Mouse (Mus musculus): ENCODE data around the gene Tex101.
"Not testable (repeated sequence)": the region's sequence is repeated elsewhere in the genome, so short reads cannot be mapped to it uniquely, and the experiment has no call there.

Tex101 gene

DNA sequence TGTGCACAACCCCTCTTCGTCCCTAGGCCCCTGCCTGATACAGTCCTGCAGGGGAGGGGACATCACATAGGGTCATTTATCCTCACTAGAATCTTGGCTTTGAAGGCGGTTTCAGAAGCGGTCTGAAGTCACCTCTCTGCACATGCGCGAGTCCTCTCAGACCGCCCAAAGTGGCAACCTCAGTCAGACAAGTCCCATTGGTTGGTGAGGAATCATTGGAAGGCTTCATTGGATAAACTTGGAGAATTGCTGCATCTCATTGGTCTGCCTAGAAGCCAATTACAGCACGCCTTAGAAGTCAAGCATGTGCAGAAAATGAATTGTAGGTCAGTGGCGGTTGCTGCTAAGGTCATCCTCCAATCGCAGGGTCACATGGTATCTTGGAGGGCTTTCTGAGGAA, at the start of gene Tex101:
Tex101 (minus strand) TSS at position 101 of the 400 bp plus-strand sequence.
- DNase-seq, result no peak

DNA sequence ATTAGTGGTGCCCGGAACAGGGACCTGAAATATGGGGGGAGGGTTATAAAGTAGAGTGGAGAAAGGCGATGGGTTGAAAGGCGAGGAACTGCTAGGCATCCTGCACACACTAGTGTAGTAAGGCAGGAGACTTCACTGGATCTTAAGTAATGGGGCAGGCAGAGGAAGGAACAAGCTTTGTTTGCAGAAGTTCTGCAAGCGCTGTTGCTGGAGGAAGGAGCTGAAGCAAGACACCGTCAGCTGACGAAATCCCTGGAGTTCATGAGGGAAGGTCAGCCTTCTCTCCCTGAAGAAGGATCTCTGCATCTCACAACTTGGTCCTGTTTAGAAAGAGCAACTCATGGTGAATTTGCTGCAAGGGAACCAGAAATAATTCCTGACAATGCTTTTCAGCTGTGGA, 38.6 kb upstream of the Tex101 start:
- no peak for DNase-seq

- no peak for DNase-seq
Measured at GRCm38 (mm10) chr7:24708832-24709292, 32.4 kb upstream of the Tex101 start, which contains the start of gene BC049730. TSS of gene BC049730 (plus strand) at chr7:24709242.

GRCm38 (mm10) chr7:24702841-24703240, 26.4 kb upstream of the Tex101 start:
- DNase-seq, result not testable (repeated sequence)

DNA sequence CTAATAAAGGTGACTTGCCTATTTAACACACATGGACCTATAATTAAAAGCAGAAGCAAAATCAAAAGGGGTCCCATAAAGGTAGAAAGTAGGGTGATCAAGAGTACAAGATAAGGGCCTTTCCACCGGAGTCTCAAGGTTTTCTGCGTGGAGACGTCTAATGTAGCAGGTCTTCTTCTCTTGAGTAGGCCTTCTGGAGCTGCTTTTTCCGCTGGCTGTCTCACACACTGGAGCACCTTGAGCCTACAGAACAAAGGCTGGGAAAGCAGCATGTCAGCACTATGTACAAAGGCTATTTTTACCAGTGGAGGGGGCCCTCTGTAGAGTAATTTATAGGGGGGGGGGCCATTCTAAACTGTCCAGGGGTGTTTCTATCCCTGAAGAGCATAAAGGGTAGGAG, 21.4 kb upstream of the Tex101 start:
- DNase-seq, result not testable (repeated sequence)

DNA sequence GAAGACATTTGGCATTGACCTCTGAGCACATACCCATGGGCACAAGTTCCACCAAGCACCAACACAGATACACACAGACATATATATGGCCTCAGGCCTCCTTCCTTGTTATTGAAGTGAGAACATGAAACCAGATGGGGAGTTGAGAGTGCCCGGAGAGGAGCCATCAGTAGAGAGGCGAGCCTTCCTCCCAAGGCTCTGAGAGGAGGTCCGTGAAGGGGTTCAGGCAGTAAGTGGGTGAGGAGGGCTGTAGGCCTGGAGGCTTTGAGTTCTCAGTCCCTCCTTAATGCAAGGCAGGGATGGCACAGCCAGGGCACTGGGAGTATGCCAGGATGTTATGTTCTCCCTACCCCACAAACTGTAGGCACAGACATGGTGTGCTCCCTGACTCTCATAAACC, 16.2 kb upstream of the Tex101 start:
- not testable (repeated sequence) for DNase-seq

- not testable (repeated sequence) for DNase-seq
Measured at GRCm38 (mm10) chr7:24687519-24687918, 11.0 kb upstream of the Tex101 start.

GRCm38 (mm10) chr7:24684121-24684520, 7.6 kb upstream of the Tex101 start:
- not testable (repeated sequence) for DNase-seq

DNA sequence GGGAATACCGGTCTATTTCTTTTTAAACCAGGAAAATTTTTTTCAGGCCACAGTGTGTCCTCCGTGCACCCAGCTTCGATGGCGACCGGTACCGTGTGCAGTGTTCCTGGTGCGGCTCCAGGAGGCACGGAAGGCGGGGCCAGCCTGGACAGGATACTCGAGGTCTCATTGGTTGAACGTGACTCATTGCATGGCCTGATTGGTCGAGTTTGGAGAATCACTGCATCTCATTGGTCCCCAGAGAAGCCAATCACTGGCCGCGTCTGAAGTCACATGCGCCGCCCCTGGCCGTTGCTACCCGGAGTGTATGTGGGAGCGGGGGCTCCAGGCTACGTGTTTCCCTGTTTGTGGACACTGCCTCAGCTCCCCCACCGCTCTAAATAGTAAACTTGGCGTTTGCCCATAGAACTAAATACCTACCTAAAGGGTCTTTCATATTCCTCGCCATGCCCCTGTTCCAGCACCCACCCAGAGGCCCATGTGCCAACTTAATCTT, 4.5 kb downstream of the Tex101 start:
- no peak for DNase-seq

DNA sequence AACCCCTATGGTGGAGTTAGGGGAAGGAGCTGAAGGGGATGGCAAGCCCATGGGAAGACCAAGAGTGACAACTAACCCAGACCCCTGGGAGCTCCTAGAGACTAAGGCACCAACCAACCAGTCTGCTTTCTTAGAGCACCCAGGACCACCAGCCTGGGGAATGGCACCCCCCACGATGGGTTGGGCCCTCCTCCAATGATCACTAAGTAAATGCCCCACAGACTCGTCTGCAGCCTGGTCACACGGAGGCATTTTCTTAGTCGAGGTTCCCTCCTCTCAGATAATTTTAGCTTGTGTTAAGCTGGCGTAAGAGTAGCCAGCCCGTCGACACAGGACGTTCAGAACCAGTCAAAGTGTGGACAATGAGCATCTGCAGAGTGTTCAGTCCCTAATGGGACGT, 11.5 kb downstream of the Tex101 start:
- no peak for DNase-seq

DNA sequence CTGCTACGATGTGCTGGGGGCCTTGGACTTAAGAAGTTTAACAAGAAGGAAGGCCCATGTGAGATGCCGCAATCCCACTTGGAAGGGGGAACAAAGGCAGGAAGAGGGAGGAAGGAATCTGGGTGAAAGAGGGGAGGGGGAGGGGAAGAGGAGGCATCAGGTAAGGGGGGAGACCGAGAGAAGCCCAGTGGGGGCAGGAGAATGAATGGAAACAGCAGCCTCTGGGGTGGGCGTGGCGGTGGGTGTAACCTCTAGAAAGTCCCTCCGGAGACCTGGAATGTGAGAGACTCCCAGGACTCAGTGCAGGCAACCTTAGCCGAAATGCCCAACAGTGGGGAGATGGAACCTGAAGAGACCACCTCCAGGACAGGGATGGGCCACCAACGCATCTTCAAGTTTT, 12.2 kb downstream of the Tex101 start:
- no peak for DNase-seq

DNA sequence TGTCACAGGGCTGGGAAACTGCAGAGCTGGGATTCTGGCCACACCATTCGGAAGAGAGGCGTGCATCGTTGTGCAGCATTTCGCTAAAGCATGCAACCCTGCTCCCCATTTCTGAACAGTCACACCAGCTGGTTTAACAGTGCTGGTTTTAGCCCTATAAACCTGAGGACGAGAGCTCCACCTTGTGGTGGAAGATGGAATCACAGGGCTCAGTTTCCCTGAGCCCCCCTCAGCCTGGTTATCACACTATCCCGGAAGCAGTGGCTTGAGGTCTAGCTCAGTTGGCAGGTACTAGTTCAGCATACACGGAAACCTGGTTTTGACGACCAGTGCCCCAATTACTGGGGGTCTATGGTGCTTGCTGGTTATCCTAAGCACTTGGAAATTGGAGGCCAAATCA, 13.9 kb downstream of the Tex101 start:
- peak; percentile 41 for DNase-seq

- no peak for DNase-seq
Measured at GRCm38 (mm10) chr7:24661118-24661904, 15.2 kb downstream of the Tex101 start.

- no peak for DNase-seq
Measured at GRCm38 (mm10) chr7:24659737-24660357, 16.6 kb downstream of the Tex101 start.

- peak; percentile 37 for DNase-seq
Measured at GRCm38 (mm10) chr7:24653681-24654080, 22.8 kb downstream of the Tex101 start.

GRCm38 (mm10) chr7:24646486-24646885, 30.0 kb downstream of the Tex101 start:
- DNase-seq, result no peak

- DNase-seq, result no peak
Measured at GRCm38 (mm10) chr7:24644996-24645395, 31.5 kb downstream of the Tex101 start.

- no peak for DNase-seq
Measured at GRCm38 (mm10) chr7:24644492-24644891, 32.0 kb downstream of the Tex101 start.

DNA sequence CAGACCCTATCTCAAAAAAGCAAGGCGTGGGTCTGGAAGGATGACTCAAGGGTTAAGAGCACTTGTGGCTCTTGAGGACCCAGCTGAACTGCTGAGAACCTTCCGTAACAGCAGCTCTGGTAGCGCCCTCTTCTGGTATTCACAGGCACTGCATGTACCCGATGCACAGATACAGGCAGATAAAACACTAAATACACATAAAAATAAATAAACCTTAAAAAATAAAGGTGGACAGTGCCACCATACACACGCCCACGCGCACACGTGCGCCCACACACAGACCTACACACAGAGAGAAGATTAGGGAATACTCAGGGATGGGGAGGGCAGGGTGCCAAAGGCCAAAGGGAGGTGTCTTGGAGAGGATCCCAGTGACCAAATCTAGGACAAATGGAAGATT, 34.0 kb downstream of the Tex101 start:
- no peak for DNase-seq

GRCm38 (mm10) chr7:24640450-24640849, 36.0 kb downstream of the Tex101 start:
- DNase-seq, result no peak

- DNase-seq, result no peak
Measured at GRCm38 (mm10) chr7:24638026-24638856, 38.2 kb downstream of the Tex101 start.

DNA sequence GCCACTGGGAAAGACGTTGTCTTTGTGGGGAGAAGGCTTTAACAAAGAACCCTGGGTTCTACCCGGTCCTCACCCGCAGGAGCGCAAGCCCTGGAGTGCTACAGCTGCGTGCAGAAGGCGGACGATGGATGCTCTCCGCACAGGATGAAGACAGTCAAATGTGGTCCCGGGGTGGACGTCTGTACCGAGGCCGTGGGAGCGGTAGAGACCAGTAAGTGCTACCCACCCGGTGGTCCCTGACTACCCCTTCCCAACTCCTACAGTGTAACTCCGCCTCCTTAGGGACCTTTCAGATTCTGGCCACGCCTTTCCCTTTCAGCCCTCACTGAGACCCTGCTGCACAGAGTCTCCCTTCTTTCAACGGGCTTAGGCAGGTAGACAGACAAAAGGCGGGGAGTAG, 39.4 kb downstream of the Tex101 start:
- no peak for DNase-seq

DNA sequence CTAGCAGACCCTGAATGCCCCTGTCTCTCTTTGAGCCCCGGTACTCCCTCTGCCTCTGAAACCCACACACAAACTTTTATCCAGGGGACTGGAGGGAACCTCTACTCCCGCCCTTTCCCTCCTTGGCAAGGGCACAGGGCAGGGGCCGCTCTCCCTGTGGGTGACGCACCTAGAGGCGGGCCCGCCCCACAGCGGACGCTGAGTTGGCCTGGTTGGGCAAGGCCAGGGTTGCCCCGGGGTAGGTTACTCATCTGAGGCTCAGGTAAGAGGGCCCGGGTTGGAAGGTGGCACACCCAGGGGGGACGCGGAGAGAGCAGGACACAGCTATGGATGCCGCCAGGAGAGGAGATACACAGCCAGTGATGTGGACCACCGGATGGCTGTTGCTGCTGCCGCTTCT, 40.2 kb downstream of the Tex101 start, which contains the start of gene Lypd3:
Lypd3 (plus strand) TSS at position 287 of the 400 bp plus-strand sequence.
- no peak for DNase-seq

All from cerebellum, adult 8-10 months (tissue).